Mouse (Mus musculus): Measurements from ENCODE around the gene Abi3.

- TF ChIP-seq TAL1 (IDR thresholded peaks at IDR 0.05; ENCODE audit: low read length): peak; percentile 38; the same call in 1 of the 3 replicates
- TF ChIP-seq GATA1 (IDR thresholded peaks at IDR 0.05; ENCODE audit: low read length): peak; percentile 51; the same call in 1 of the 2 replicates
These were observed 17.8 kb upstream of the Abi3 start for GRCm38 (mm10) chr11:95860071-95860490.
